Mouse (Mus musculus) lung, postnatal 4 days (tissue): ENCODE data around the gene Slc51a.

ENCODE experiments used
- DNase-seq, 2 experiments: peaks; one replicate each; pipeline ENCODE4 v3.0.0; 2021

Gene Slc51a

DNA sequence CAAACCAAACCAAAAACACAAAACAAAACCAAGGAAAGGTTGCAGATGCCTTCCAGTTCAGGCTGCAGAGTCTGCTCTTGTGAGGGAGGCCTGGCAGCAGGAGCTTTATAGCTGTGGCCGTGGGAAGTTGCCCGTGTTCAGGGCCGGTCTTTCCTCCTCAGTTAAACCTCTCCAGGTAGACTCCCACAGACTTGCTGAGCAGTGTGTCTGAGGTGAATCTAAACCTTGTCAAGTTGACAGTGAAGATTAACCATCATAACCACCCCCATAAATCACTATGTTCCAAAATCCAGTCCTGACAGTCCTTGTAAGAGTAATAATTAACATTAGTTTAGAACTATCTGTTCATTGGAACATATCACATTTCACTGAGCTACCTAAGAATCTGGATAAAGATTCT lies 60.2 kb downstream of the Slc51a start:
- DNase-seq = no peak
